Mouse (Mus musculus): Measurements from ENCODE around the gene Cdh15. TPM values are rescaled to one million over a fixed set of nuclear protein-coding genes. Genes with fewer than 3 reads are reported as not detected.

Gene Cdh15
- polyA plus RNA-seq, 1 experiment: not detected

- Histone ChIP-seq H3K4me3 (replicated peaks) (no peak overlapping the region), H3K27me3 (replicated peaks) (no peaks in the 10 kb centered on the region), H3K4me1 (peaks cover 64% of the 10 kb centered on the region), H3K36me3 (replicated peaks; ENCODE audit: low read length) (peaks cover 93% of the 10 kb centered on the region), H3K9me3 (no peaks in the 10 kb centered on the region)
- TF ChIP-seq FLI1 (IDR thresholded peaks at IDR 0.05; ENCODE audit: low read length): no peak
- no peak for TF ChIP-seq GATA1 (IDR thresholded peaks at IDR 0.05; ENCODE audit: borderline replicate concordance, low read length)
Observed at GRCm38 (mm10) chr8:122899085-122899484, 51.3 kb downstream of the Cdh15 start.

GRCm38 (mm10) chr8:122901476-122901875 is 53.7 kb downstream of the Cdh15 start:
- Histone ChIP-seq H3K36me3 (replicated peaks; ENCODE audit: low read length) (peaks cover 89% of the 10 kb centered on the region), H3K27me3 (replicated peaks) (no peaks in the 10 kb centered on the region), H3K4me3 (replicated peaks) (no peak overlapping the region), H3K9me3 (no peaks in the 10 kb centered on the region), H3K4me1 (peaks cover 88% of the 10 kb centered on the region)
- TF ChIP-seq GATA1 (IDR thresholded peaks at IDR 0.05; ENCODE audit: borderline replicate concordance, low read length) (no peak), FLI1 (IDR thresholded peaks at IDR 0.05; ENCODE audit: low read length) (no peak)

- Histone ChIP-seq H3K4me3 (replicated peaks) (no peak overlapping the region), H3K36me3 (replicated peaks; ENCODE audit: low read length) (peaks cover 86% of the 10 kb centered on the region), H3K4me1 (peaks cover 93% of the 10 kb centered on the region), H3K9me3 (no peaks in the 10 kb centered on the region), H3K27me3 (replicated peaks) (no peaks in the 10 kb centered on the region)
- TF ChIP-seq GATA1 (IDR thresholded peaks at IDR 0.05; ENCODE audit: borderline replicate concordance, low read length): no peak
- TF ChIP-seq FLI1 (IDR thresholded peaks at IDR 0.05; ENCODE audit: low read length): no peak
Observed at GRCm38 (mm10) chr8:122901892-122902515, 54.2 kb downstream of the Cdh15 start.

GRCm38 (mm10) chr8:122902581-122902980 is 54.8 kb downstream of the Cdh15 start:
- peaks cover 86% of the 10 kb centered on the region for H3K36me3 ChIP-seq (replicated peaks; ENCODE audit: low read length)
- no peak for TF ChIP-seq GATA1 (IDR thresholded peaks at IDR 0.05; ENCODE audit: borderline replicate concordance, low read length)
- peak overlapping the region; percentile 40 for H3K4me3 ChIP-seq (replicated peaks)
- no peaks in the 10 kb centered on the region for H3K27me3 ChIP-seq (replicated peaks)
- H3K9me3 ChIP-seq: no peaks in the 10 kb centered on the region
- H3K4me1 ChIP-seq: peaks cover 93% of the 10 kb centered on the region

GRCm38 (mm10) chr8:122903002-122903401 is 55.2 kb downstream of the Cdh15 start:
- Histone ChIP-seq H3K4me3 (replicated peaks) (no peak overlapping the region), H3K9me3 (no peaks in the 10 kb centered on the region), H3K4me1 (peaks cover 93% of the 10 kb centered on the region), H3K27me3 (replicated peaks) (no peaks in the 10 kb centered on the region), H3K36me3 (replicated peaks; ENCODE audit: low read length) (peaks cover 86% of the 10 kb centered on the region)
- TF ChIP-seq GATA1 (IDR thresholded peaks at IDR 0.05; ENCODE audit: borderline replicate concordance, low read length) (no peak), FLI1 (IDR thresholded peaks at IDR 0.05; ENCODE audit: low read length) (no peak)

GRCm38 (mm10) chr8:122904496-122904895 is 56.7 kb downstream of the Cdh15 start:
- H3K36me3 ChIP-seq (replicated peaks; ENCODE audit: low read length): peaks cover 85% of the 10 kb centered on the region
- TF ChIP-seq GATA1 (IDR thresholded peaks at IDR 0.05; ENCODE audit: borderline replicate concordance, low read length) (no peak), FLI1 (IDR thresholded peaks at IDR 0.05; ENCODE audit: low read length) (no peak)
- no peak overlapping the region for H3K4me3 ChIP-seq (replicated peaks)
- no peaks in the 10 kb centered on the region for H3K9me3 ChIP-seq
- no peaks in the 10 kb centered on the region for H3K27me3 ChIP-seq (replicated peaks)
- peaks cover 90% of the 10 kb centered on the region for H3K4me1 ChIP-seq

GRCm38 (mm10) chr8:122905346-122905745 is 57.6 kb downstream of the Cdh15 start:
- H3K27me3 ChIP-seq (replicated peaks): no peaks in the 10 kb centered on the region

GRCm38 (mm10) chr8:122906463-122907021 is 58.8 kb downstream of the Cdh15 start:
- Histone ChIP-seq H3K9me3 (no peaks in the 10 kb centered on the region), H3K4me1 (peaks cover 86% of the 10 kb centered on the region), H3K36me3 (replicated peaks; ENCODE audit: low read length) (peaks cover 82% of the 10 kb centered on the region), H3K27me3 (replicated peaks) (no peaks in the 10 kb centered on the region), H3K4me3 (replicated peaks) (peak overlapping the region; percentile 87)
- TF ChIP-seq FLI1 (IDR thresholded peaks at IDR 0.05; ENCODE audit: low read length): no peak
- TF ChIP-seq GATA1 (IDR thresholded peaks at IDR 0.05; ENCODE audit: borderline replicate concordance, low read length): no peak

More at GRCm38 (mm10) chr8:122905346-122905745, 57.6 kb downstream of the Cdh15 start:
- TF ChIP-seq FLI1 (IDR thresholded peaks at IDR 0.05; ENCODE audit: low read length): no peak
- no peak for TF ChIP-seq GATA1 (IDR thresholded peaks at IDR 0.05; ENCODE audit: borderline replicate concordance, low read length)
- H3K36me3 ChIP-seq (replicated peaks; ENCODE audit: low read length): peaks cover 85% of the 10 kb centered on the region
- H3K4me3 ChIP-seq (replicated peaks): no peak overlapping the region
- peaks cover 90% of the 10 kb centered on the region for H3K4me1 ChIP-seq
- H3K9me3 ChIP-seq: no peaks in the 10 kb centered on the region

- Histone ChIP-seq H3K4me3 (replicated peaks) (peak overlapping the region; percentile 23), H3K36me3 (replicated peaks; ENCODE audit: low read length) (peaks cover 91% of the 10 kb centered on the region), H3K27me3 (replicated peaks) (no peaks in the 10 kb centered on the region), H3K9me3 (no peaks in the 10 kb centered on the region), H3K4me1 (peaks cover 87% of the 10 kb centered on the region)
- TF ChIP-seq GATA1 (IDR thresholded peaks at IDR 0.05; ENCODE audit: borderline replicate concordance, low read length) (no peak), FLI1 (IDR thresholded peaks at IDR 0.05; ENCODE audit: low read length) (no peak)
Observed at GRCm38 (mm10) chr8:122912150-122912549, 64.4 kb downstream of the Cdh15 start.

- H3K27me3 ChIP-seq (replicated peaks): no peaks in the 10 kb centered on the region
Observed at GRCm38 (mm10) chr8:122912871-122913270, 65.1 kb downstream of the Cdh15 start.

More at GRCm38 (mm10) chr8:122912871-122913270, 65.1 kb downstream of the Cdh15 start:
- H3K4me3 ChIP-seq (replicated peaks): no peak overlapping the region
- H3K4me1 ChIP-seq: peaks cover 87% of the 10 kb centered on the region
- peaks cover 84% of the 10 kb centered on the region for H3K36me3 ChIP-seq (replicated peaks; ENCODE audit: low read length)
- H3K9me3 ChIP-seq: no peaks in the 10 kb centered on the region
- TF ChIP-seq FLI1 (IDR thresholded peaks at IDR 0.05; ENCODE audit: low read length) (no peak), GATA1 (IDR thresholded peaks at IDR 0.05; ENCODE audit: borderline replicate concordance, low read length) (no peak)

Data from megakaryocyte, embryonic 14.5 days (primary cell).